Mouse (Mus musculus) left cerebral cortex, postnatal 4 days (tissue): Measurements from ENCODE around the gene Gnmt. TPM values are rescaled to one million over a fixed set of nuclear protein-coding genes. Genes with fewer than 3 reads are reported as not detected.
A peak's percentile ranks its signal among the peaks of the same experiment; 100 is the strongest.

Source experiments
- DNase-seq: peaks from one replicate; pipeline ENCODE4 v3.0.0-alpha.2; 2022
- intact Hi-C: fragments of 180-260 bp; cut with DNase I; formaldehyde crosslinking; loops from one replicate; pipeline ENCODE4 v1.15.1; 2025
- total RNA-seq, 2 experiments: library from RNA; stranded (reverse); gene quantifications; 2 replicates each; pipeline ENCODE4 v1.2.3; 2021

The Gnmt gene
- total RNA-seq, 2 experiments from 2014 or later = 0.88 to 0.89 TPM

- intact Hi-C loops = no loop called here
- DNase-seq = no peak
Observed at GRCm38 (mm10) chr17:46745506-46745905, 16.5 kb upstream of the Gnmt start.

- no peak for DNase-seq
- intact Hi-C loops = no loop called here
Observed at GRCm38 (mm10) chr17:46742986-46743385, 14.0 kb upstream of the Gnmt start.

- no peak for DNase-seq
- intact Hi-C loops = no loop called here
Observed at GRCm38 (mm10) chr17:46741305-46741704, 12.3 kb upstream of the Gnmt start.

- intact Hi-C loops = no loop called here
- DNase-seq = peak; percentile 21
Observed at GRCm38 (mm10) chr17:46736160-46736559, 7.2 kb upstream of the Gnmt start.

- DNase-seq = no peak
- intact Hi-C loops = no loop called here
Observed at GRCm38 (mm10) chr17:46735287-46735686, 6.3 kb upstream of the Gnmt start.

- intact Hi-C loops = no loop called here
Observed at GRCm38 (mm10) chr17:46734055-46734454, 5.1 kb upstream of the Gnmt start.

GRCm38 (mm10) chr17:46728496-46728895, 472 bp downstream of the Gnmt start:
- intact Hi-C loops = no loop called here
- no peak for DNase-seq

More at GRCm38 (mm10) chr17:46734055-46734454, 5.1 kb upstream of the Gnmt start:
- no peak for DNase-seq

- intact Hi-C loops = no loop called here
- DNase-seq = peak; percentile 36
Observed at GRCm38 (mm10) chr17:46728021-46728420, 947 bp downstream of the Gnmt start.

GRCm38 (mm10) chr17:46727271-46727670, 1.7 kb downstream of the Gnmt start:
- intact Hi-C loops = no loop called here
- no peak for DNase-seq

- peak; percentile 35 for DNase-seq
- intact Hi-C loops = no loop called here
Observed at GRCm38 (mm10) chr17:46725731-46726645, 3.0 kb downstream of the Gnmt start.

GRCm38 (mm10) chr17:46725273-46725672, 3.7 kb downstream of the Gnmt start:
- intact Hi-C loops = no loop called here
- DNase-seq = peak; percentile 50

GRCm38 (mm10) chr17:46724477-46725084, 4.4 kb downstream of the Gnmt start:
- intact Hi-C loops = no loop called here
- DNase-seq = no peak

GRCm38 (mm10) chr17:46721077-46721476, 7.9 kb downstream of the Gnmt start:
- intact Hi-C loops = no loop called here
- DNase-seq = no peak

- intact Hi-C loops = no loop called here
- no peak for DNase-seq
Observed at GRCm38 (mm10) chr17:46714756-46715481, 14.0 kb downstream of the Gnmt start.

GRCm38 (mm10) chr17:46713849-46714248, 15.1 kb downstream of the Gnmt start:
- intact Hi-C loops = no loop called here
- no peak for DNase-seq

- intact Hi-C loops = no loop called here
- DNase-seq = no peak
Observed at GRCm38 (mm10) chr17:46712442-46712841, 16.5 kb downstream of the Gnmt start.

GRCm38 (mm10) chr17:46711612-46712271, 17.2 kb downstream of the Gnmt start:
- DNase-seq = peak; percentile 50
- intact Hi-C loops = no loop called here

- intact Hi-C loops = no loop called here
- peak; percentile 96 for DNase-seq
Observed at GRCm38 (mm10) chr17:46710959-46711597, 17.9 kb downstream of the Gnmt start, which contains the start of gene Pex6. TSS of gene Pex6 (plus strand) at chr17:46711463.

GRCm38 (mm10) chr17:46706375-46707089, 22.4 kb downstream of the Gnmt start:
- intact Hi-C loops = no loop called here
- DNase-seq = no peak
